In the genomic region with DNA sequence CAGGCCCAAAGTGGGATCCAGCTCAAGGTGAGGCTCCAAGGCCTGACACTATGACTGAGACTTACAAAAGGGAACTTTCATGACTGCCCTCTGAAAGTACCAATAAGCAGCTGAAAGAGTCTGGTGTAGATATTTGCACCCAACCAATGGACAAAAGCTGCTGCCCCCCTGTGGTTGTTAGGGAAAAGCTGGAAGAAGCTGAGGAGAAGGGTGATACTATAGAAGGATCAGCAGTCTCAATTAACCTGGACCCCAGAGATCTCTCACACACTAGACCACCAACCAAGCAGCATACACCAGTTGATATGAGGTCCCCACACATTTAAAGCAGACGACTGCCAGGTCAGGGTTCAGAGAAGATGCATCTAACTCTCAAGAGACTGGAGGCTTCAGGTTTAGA, we compare ENCODE assay signal across 21 mouse cellular contexts.
DNase-seq lines count a peak whose midpoint lies in the region; TF ChIP-seq lines count a peak whose summit lies in the region.
"Had no signal": no experiment of that assay in that cellular context is flagged by ENCODE, and none has a peak within 500 bp of the region (broad histone marks: within the 10 kb centered on the region; RNA-seq: fewer than 3 reads in every experiment).

No protein-coding gene starts in this region.

- TF ChIP-seq EP300 in MEL (IDR thresholded peaks at IDR 0.05; ENCODE audit: low read depth in 1 of 2, low read length in 2 of 2), result no peak

- peak; percentile 4 to 9 for DNase-seq in left cerebral cortex, adult 18-20 months (ENCODE audit: low spot score in 2 of 2)
- no peak for DNase-seq in left cerebral cortex, postnatal 10 days (ENCODE audit: extremely low spot score in 1 of 2, low spot score in 2 of 2)
- DNase-seq in right cerebral cortex, adult 2 months (ENCODE audit: low spot score in 2 of 2), result peak; percentile 2 to 6
- DNase-seq in right cerebral cortex, postnatal 4 days, result no peak
- no peak for DNase-seq in MEL (ENCODE audit: low read depth, low spot score)
- DNase-seq in brain, adult 2 months (ENCODE audit: low read depth, low spot score), result peak; percentile 8
- no peak for DNase-seq in gastrocnemius, postnatal 14 days
- no peak for DNase-seq in natural killer cell, adult 2 months (ENCODE audit: low spot score in 2 of 2)
- DNase-seq: adrenal gland, postnatal 10 days; B cell, adult 2 months; cerebellum, adult 11-12 months; cerebellum, adult 9-10 months; cerebellum, postnatal 25 days; gastrocnemius, adult 2 months; heart, adult 2 months had no signal

- no peaks in the 10 kb centered on the region for H3K27me3 ChIP-seq in MEL (ENCODE audit: control insufficient read depth in 1 of 2, insufficient read depth in 2 of 2, low read length in 2 of 2)
- H3K27me3 ChIP-seq: embryonic facial prominence, embryonic 13.5 days; forebrain, embryonic 12.5 days; heart, embryonic 12.5 days; Patski had no signal

- TF ChIP-seq RAD21 in MEL (IDR thresholded peaks at IDR 0.05; ENCODE audit: low read depth, low read length), result peak; percentile 12

- H3K36me3 ChIP-seq in MEL (ENCODE audit: control insufficient read depth in 1 of 2, insufficient read depth in 2 of 2, low read length in 2 of 2), result no peaks in the 10 kb centered on the region
- H3K36me3 ChIP-seq: embryonic facial prominence, embryonic 13.5 days; forebrain, embryonic 12.5 days; heart, embryonic 12.5 days; hindbrain, embryonic 10.5 days had no signal

- TF ChIP-seq CTCF in MEL (IDR thresholded peaks at IDR 0.05 in 2 of 3, conservative IDR thresholded peaks at IDR 0.05 in 1 of 3; ENCODE audit: control insufficient read depth in 1 of 3, insufficient read depth in 1 of 3, low read depth in 2 of 3, low read length in 3 of 3, poor library complexity in 1 of 3, severe bottlenecking in 1 of 3), result peak in 2 of 3 experiments; percentile 5 to 26; a peak in 2 of 6 replicates

- no peaks in the 10 kb centered on the region for H3K79me2 ChIP-seq in MEL (ENCODE audit: control insufficient read depth, insufficient read depth, low read length, poor library complexity)

- intact Hi-C loops in left cerebral cortex, postnatal 10 days (cut with DNase I), result no loop called here
- intact Hi-C loops in gastrocnemius, postnatal 14 days (cut with DNase I; ENCODE audit: low total_unique reads), result no loop called here

- H3K27ac ChIP-seq in MEL (ENCODE audit: control insufficient read depth, low read depth, low read length), result no peak overlapping the region
- H3K27ac ChIP-seq: embryonic facial prominence, embryonic 13.5 days; forebrain, embryonic 12.5 days; gastrocnemius, adult 2 months; heart, adult 2 months; hindbrain, embryonic 10.5 days; hindbrain, embryonic 14.5 days had no signal

- no peaks in the 10 kb centered on the region for H3K9me3 ChIP-seq in MEL (replicated peaks; ENCODE audit: insufficient read depth, low read length)
- H3K9me3 ChIP-seq: embryonic facial prominence, embryonic 13.5 days; forebrain, embryonic 12.5 days; heart, embryonic 12.5 days; hindbrain, embryonic 10.5 days had no signal

- no peak for TF ChIP-seq POLR2A in MEL (IDR thresholded peaks at IDR 0.05; ENCODE audit: control insufficient read depth in 1 of 2, insufficient read depth in 1 of 2, low read depth in 1 of 2, low read length in 2 of 2, poor library complexity in 1 of 2)

- H3K9ac ChIP-seq in MEL (ENCODE audit: control insufficient read depth, low read depth, low read length, poor library complexity, severe bottlenecking), result no peak overlapping the region
- H3K9ac ChIP-seq: embryonic facial prominence, embryonic 13.5 days; forebrain, embryonic 12.5 days; heart, embryonic 12.5 days; hindbrain, embryonic 14.5 days had no signal

- no peaks in the 10 kb centered on the region for H3K4me1 ChIP-seq in MEL (ENCODE audit: control insufficient read depth in 1 of 2, insufficient read depth in 2 of 2, low read length in 2 of 2)
- H3K4me1 ChIP-seq: embryonic facial prominence, embryonic 13.5 days; forebrain, embryonic 12.5 days; heart, embryonic 12.5 days; hindbrain, embryonic 10.5 days had no signal

- H3K4me3 ChIP-seq in MEL (ENCODE audit: control insufficient read depth in 1 of 2, insufficient read depth in 1 of 2, low read depth in 2 of 2, low read length in 2 of 2), result no peak overlapping the region
- H3K4me3 ChIP-seq: embryonic facial prominence, embryonic 13.5 days; forebrain, embryonic 12.5 days; gastrocnemius, adult 2 months; heart, adult 2 months; heart, embryonic 12.5 days; hindbrain, embryonic 10.5 days had no signal

TF ChIP-seq in MEL, 35 proteins besides CTCF, POLR2A, EP300 and RAD21:
- 0 out of 2 replicates have a peak, but pooled peaks have one; percentile 9 for TF ChIP-seq ZC3H11A (IDR thresholded peaks at IDR 0.05; ENCODE audit: low read depth, low read length)
- no peak for TF ChIP-seq RCOR1 (IDR thresholded peaks at IDR 0.05; ENCODE audit: low read depth, low read length)
- TF ChIP-seq SMC3 (IDR thresholded peaks at IDR 0.05; ENCODE audit: low read depth, low read length), result peak; percentile 35

Comparison
In these comparisons a context has a peak if more than half of its experiments do, and no peak if none do; other contexts are left out.
1. DNase-seq: peak in left cerebral cortex, adult 18-20 months (2 of 2), right cerebral cortex, adult 2 months (2 of 2) and brain, adult 2 months (single experiment); none in left cerebral cortex, postnatal 10 days (0 of 2), right cerebral cortex, postnatal 4 days (single experiment), MEL (single experiment), gastrocnemius, postnatal 14 days (single experiment) and natural killer cell, adult 2 months (0 of 2).